Mouse (Mus musculus) activated CD4-positive, CD25-positive, alpha-beta regulatory T cell, adult 4 months (primary cell): ENCODE data around the gene Fitm2. TPM values are rescaled to one million over a fixed set of nuclear protein-coding genes. Genes with fewer than 3 reads are reported as not detected.
A peak's percentile ranks its signal among the peaks of the same experiment; 100 is the strongest.

Experiments
- ATAC-seq: one replicate; pipeline ENCODE4 v1.8.0; 2017
- polyA plus RNA-seq, 2 experiments: library from polyadenylated mRNA; unstranded; fragments of 100-300 nt; shearing (Covaris generic); gene quantifications; one replicate each; pipeline ENCODE4 v1.2.1; 2017

Gene Fitm2
- polyA plus RNA-seq, 2 experiments from 2014 or later, result 2.0 to 2.4 TPM

- no peak for ATAC-seq
Measured at GRCm38 (mm10) chr2:163420366-163420886, 52.0 kb downstream of the Fitm2 start.

DNA sequence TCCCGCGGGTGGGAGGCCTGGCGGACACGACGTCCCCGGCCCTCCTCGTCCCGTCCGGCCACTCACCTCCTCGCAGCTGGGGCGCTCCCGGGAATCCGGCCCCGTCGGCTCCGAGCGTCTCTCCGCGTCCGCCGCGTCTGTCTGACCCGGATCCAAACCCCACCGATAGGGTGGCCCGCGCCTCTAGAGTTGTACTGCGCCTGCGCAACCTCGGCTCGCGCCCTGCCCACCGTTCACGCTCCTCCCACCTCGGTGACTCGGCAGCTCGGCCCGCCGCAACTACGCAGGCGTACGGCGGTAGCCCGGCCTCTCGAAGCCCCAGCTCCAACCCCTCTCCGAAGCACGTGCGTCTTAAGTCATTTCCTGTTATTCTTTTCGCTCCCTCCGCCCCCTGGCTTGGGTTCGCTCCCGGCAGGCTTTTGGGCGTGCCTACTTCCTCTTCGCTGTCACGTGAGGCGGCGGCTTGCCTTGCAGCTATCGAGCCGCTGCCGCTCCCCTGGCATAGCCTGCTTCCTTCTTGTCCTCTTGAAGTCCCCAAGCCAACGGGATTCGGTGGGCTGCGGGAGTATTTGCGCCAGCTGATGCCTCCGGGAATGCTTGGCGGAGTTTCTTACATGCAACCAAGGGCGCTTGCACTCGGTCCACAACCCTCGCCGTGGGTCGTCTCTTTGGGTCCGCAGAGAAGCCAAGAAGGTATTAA lies 52.9 kb downstream of the Fitm2 start:
- ATAC-seq, result peak; percentile 96

DNA sequence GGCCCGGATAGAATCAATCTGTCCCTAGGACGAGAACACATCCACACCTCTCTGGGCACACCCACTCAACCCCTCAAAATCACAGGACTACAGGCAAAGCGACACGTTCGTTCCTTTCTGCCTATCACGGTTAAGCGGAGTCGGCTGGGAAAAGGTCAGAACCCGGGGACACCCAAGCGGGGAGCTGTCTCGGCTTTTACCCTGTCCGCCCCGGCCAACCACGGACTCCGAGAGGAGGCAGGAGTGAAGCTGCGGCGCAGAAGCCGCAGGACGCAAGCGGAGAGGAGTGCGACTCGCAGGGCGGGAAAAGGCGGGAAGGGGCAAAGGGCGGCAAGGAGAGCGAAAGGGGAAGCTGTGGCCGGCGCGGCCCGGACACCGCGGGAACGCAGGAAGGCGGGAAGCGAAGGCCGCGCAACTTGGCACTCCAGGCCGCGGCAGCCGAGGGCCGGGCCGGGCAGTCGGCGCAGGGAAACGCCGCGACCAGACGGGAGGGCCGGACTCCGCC lies 53.5 kb downstream of the Fitm2 start:
- peak; percentile 5 for ATAC-seq

DNA sequence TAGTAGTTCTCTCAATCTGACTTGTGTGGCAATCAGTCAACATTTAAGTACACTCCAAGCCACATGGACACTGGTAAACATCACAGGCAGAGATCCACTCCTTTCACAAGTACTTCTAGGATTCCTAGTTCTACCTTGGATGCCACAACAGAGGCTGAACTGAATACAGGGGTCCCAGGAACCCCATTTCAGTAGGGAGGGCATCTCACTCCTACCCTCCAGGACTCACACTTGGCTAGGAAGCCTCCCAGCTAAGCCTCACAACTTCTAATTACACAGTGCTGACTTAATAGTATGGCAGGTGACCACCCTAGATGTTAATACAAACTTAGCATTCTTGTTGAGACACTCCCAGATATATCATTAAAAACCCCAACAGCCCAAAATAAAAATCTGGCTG lies 54.6 kb downstream of the Fitm2 start:
- no peak for ATAC-seq

DNA sequence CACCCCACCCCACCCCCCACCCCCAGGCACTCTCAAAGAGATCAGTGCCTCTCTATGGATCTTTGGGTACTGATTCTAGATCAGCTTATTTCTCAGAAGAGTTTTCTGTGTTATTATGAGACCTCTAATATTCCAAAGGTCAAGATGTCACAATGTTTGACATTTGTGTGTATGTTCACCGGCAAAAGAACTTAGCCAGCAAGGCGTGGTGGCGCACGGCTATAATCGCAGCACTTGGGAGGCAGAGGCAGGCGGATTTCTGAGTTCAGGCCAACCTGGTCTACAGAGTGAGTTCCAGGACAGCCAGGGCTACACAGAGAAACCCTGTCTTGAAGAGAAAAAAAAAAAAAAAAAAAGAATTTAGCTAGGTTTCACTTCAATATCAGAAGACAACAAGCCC lies 55.4 kb downstream of the Fitm2 start:
- no peak for ATAC-seq

Other genes starting within 250 kb of the Fitm2 start
- not detected for gene Jph2, start 74.6 kb downstream of the Fitm2 start, polyA plus RNA-seq
- 100 to 1,000 TPM; 107 to 116 TPM for gene Oser1, start 47.9 kb downstream of the Fitm2 start, polyA plus RNA-seq
- not detected for gene Gdap1l1, start 34.2 kb downstream of the Fitm2 start, polyA plus RNA-seq
- not detected for gene R3hdml, start 19.7 kb upstream of the Fitm2 start, polyA plus RNA-seq
- not detected for gene Hnf4a, start 34.2 kb upstream of the Fitm2 start, polyA plus RNA-seq
- gene Ttpal, start 129.7 kb upstream of the Fitm2 start, polyA plus RNA-seq, result 10 to 100 TPM; 36.9 to 37.6 TPM
- gene Serinc3, start 172.5 kb upstream of the Fitm2 start, polyA plus RNA-seq, result 100 to 1,000 TPM; 149 to 159 TPM
- 1 to 10 TPM; 4.2 to 6.4 TPM for gene Pkig, start 185.8 kb upstream of the Fitm2 start, polyA plus RNA-seq